Mouse (Mus musculus): ENCODE measurements around the gene Ctse. TPM values are rescaled to one million over a fixed set of nuclear protein-coding genes. Genes with fewer than 3 reads are reported as not detected.

Gene Ctse
- polyA plus RNA-seq, 1 experiment from 2014 or later, result 7.1 TPM

DNA sequence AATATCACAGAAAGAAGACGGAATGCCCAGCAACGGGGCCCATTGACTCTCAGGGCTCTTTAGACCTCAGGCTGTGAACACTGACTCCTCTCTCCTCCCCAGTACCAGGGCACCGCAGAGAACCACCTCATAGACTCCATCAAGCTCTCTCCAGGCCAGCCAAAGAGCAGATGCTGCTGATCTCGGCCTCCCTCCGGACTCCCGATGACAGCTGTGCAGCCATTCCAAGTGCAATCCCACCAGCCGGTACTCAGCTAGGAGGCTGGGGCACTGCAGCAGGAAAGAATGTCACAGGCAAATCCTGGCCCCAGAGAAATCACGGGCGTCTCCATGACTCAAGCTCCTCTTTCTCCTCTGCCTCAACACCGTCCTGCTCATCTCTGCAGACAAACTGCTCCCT, 73.4 kb downstream of the Ctse start:
- 83% methylated on average over 10 of the region's 10 CpGs for WGBS

DNA sequence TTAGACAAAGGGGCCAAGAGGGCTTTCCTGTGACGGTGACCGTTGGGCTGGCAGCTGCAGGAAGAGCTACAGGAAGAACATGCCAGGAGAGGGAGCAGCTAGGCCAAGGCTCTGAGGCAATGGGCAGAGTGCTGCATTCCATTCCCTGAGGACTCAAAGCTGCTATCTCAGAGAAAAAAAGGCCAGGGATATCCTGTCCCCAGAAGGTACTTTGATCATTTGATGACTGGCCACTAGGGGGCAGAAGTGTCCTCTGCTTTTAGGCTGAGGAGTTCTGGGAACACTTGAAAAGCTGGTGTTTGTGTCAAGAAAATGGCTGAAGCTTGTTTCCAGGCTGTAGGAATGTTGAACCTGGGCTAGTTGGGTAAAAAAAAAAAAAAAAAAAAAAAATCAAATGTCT, 74.3 kb downstream of the Ctse start:
- Histone ChIP-seq H3K4me1 (no peaks in the 10 kb centered on the region; the same call in 1 of the 2 replicates), H3K4me3 (replicated peaks) (no peak overlapping the region), H3K9ac (no peak overlapping the region), H3K36me3 (no peaks in the 10 kb centered on the region), H3K27ac (no peak overlapping the region), H3K27me3 (0 out of 2 replicates have a peak, but pooled peaks cover 3% of the 10 kb centered on the region), H3K4me2 (no peak overlapping the region), H3K9me3 (replicated peaks) (no peaks in the 10 kb centered on the region)
- 31% methylated on average over 2 of the region's 2 CpGs for WGBS
- peak; percentile 55 for ATAC-seq (replicated peaks; ENCODE audit: low FRiP score)

More for the DNA sequence above, 73.4 kb downstream of the Ctse start:
- Histone ChIP-seq H3K27ac (no peak overlapping the region), H3K4me2 (no peak overlapping the region), H3K4me1 (no peaks in the 10 kb centered on the region; the same call in 1 of the 2 replicates), H3K4me3 (replicated peaks) (no peak overlapping the region), H3K9ac (no peak overlapping the region), H3K36me3 (no peaks in the 10 kb centered on the region), H3K27me3 (0 out of 2 replicates have a peak, but pooled peaks cover 3% of the 10 kb centered on the region), H3K9me3 (replicated peaks) (no peaks in the 10 kb centered on the region)
- no peak for ATAC-seq (replicated peaks; ENCODE audit: low FRiP score)

DNA sequence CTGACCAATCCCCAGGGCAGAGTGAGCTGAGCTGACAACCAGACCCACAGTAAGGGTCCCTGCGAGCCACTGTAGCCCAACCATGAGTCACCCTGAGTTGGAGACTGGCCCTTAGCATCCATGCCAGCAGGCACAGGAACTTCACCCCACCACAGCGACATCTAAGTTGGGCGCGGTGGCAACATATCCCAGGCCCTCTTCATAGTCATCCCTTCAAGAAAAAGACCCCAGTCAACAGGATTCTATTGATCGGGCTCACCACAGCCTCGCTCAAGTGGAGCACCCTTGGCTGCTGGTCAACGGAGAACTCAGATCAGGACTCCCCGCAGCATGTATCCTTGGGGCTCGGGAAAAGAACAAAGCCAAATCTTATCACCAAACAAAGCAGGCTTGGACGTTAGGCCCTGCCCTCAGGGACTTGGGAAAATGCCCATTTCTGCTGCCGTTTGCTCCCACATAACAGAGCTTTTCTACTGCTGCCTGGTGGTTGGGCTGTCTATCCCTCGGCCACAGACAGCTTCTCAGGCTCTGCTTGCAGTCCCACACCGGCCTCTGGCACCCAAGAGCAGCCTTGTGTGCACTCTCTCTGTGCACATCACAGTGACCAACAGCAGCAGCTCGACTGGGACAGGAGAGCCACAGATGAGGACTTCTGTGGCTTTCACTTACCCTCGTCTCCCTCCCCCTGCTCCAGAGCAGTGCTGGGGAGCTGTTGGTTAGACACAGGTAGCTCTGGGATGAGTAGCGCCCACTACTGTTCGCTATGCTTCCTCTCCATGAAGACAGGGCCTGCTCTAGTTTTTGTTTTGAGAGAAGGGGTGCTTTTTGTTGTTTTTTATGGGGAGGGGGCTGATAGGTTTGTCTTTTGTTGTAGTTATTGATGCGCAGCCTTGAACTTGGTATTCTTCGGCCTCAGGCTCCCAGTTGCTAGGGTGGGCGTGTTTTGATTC, 76.6 kb downstream of the Ctse start:
- no peaks in the 10 kb centered on the region for H3K36me3 ChIP-seq
- ATAC-seq (replicated peaks; ENCODE audit: low FRiP score), result 0 out of 2 replicates have a peak, but pooled peaks have one; percentile 21
- no peaks in the 10 kb centered on the region; the same call in 1 of the 2 replicates for H3K4me1 ChIP-seq
- no peak overlapping the region for H3K9ac ChIP-seq
- 71% methylated on average over 20 of the region's 20 CpGs for WGBS
- no peak overlapping the region for H3K4me2 ChIP-seq
- H3K27ac ChIP-seq, result no peak overlapping the region
- H3K4me3 ChIP-seq (replicated peaks), result no peak overlapping the region
- H3K27me3 ChIP-seq, result 0 out of 2 replicates have a peak, but pooled peaks cover 3% of the 10 kb centered on the region
- H3K9me3 ChIP-seq (replicated peaks), result no peaks in the 10 kb centered on the region

DNA sequence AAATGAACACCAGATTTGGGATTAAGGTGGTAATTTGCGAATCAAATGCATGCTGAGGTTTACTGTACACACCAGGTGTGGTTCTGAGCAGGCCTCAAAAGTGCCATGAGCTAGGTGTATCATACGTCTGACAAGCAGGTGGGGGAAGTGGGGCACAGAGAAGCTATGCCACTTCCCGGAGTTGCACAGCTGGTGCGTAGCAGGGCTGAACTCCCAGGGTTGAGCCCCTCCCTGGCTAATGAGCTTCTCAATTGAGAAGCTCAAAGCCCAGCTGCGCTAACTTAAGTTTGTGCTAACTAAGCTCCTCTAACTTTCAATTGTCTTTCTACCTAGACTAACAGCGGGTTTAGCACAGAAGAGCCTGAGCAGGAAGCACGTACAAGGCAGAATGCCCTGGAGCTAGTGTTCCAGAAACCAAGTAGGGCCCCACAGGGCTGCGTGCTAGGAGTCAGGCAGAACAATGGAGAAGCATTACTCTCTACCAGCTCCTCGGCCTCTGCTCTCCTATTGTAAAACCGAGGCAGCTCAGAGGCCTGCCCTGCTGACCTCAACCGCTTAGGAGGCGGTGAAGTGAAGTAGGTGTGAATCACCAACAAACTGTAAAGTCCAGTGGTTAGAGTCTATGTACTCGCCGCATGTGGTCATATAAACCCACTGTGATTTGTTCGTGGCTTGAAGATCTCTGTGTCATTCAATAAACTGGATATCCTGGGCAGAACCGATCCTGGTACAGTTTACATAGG, 81.0 kb downstream of the Ctse start:
- no peak overlapping the region for H3K4me2 ChIP-seq

DNA sequence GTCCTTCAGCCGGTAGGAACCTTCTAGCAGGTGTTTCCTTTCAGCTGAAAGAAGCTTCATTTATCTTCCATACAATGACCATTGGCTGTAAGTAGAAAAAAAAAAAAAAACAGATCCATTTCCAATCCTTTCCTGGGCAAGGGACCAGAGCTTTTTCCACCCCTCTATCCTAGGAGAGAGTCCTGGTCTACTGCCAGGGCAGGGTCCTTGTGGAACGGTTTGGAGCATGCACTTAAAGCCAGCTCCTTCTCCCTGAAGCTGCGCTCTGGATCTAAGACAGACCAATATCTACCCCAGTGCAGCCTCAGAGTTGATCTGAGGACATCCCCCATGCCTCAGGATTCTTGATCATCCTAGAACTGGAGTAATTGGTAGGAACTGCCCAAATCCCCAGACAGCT, 83.9 kb downstream of the Ctse start:
- no peaks in the 10 kb centered on the region for H3K27me3 ChIP-seq
- H3K36me3 ChIP-seq, result no peaks in the 10 kb centered on the region
- no peak overlapping the region for H3K27ac ChIP-seq
- WGBS, result 68% methylated on average over 3 of the region's 3 CpGs
- no peak overlapping the region for H3K4me2 ChIP-seq
- no peak overlapping the region for H3K9ac ChIP-seq
- ATAC-seq (replicated peaks; ENCODE audit: low FRiP score), result no peak
- H3K4me1 ChIP-seq, result no peaks in the 10 kb centered on the region
- H3K9me3 ChIP-seq (replicated peaks), result no peaks in the 10 kb centered on the region
- H3K4me3 ChIP-seq (replicated peaks), result no peak overlapping the region

More for the DNA sequence above, 81.0 kb downstream of the Ctse start:
- WGBS, result 62% methylated on average over 16 of the region's 16 CpGs
- ATAC-seq (replicated peaks; ENCODE audit: low FRiP score), result no peak
- H3K36me3 ChIP-seq, result no peaks in the 10 kb centered on the region
- no peak overlapping the region for H3K27ac ChIP-seq
- no peak overlapping the region for H3K4me3 ChIP-seq (replicated peaks)
- H3K9me3 ChIP-seq (replicated peaks), result no peaks in the 10 kb centered on the region
- H3K9ac ChIP-seq, result no peak overlapping the region
- no peaks in the 10 kb centered on the region for H3K27me3 ChIP-seq
- H3K4me1 ChIP-seq, result no peaks in the 10 kb centered on the region; the same call in 1 of the 2 replicates

- H3K27me3 ChIP-seq, result no peaks in the 10 kb centered on the region
- no peak for ATAC-seq (replicated peaks; ENCODE audit: low FRiP score)
These were observed 85.4 kb downstream of the Ctse start for GRCm38 (mm10) chr1:131723549-131723948.

More at GRCm38 (mm10) chr1:131723549-131723948, 85.4 kb downstream of the Ctse start:
- Histone ChIP-seq H3K9me3 (replicated peaks) (no peaks in the 10 kb centered on the region), H3K4me3 (replicated peaks) (no peak overlapping the region), H3K36me3 (no peaks in the 10 kb centered on the region), H3K9ac (no peak overlapping the region), H3K4me1 (no peaks in the 10 kb centered on the region), H3K27ac (no peak overlapping the region), H3K4me2 (no peak overlapping the region)
- 76% methylated on average over 4 of the region's 4 CpGs for WGBS

Other genes with a start within 250 kb of the Ctse start
- 13.5 and 14.4 TPM in 2 replicates for gene Srgap2, start 111.0 kb upstream of the Ctse start, polyA plus RNA-seq (2015; fragmentation: Nextera tagmentation; extraction: Ambion mirVana)
- 2.7 and 3.1 TPM in 2 replicates for gene Fam72a, start 110.4 kb upstream of the Ctse start, polyA plus RNA-seq (2015; fragmentation: Nextera tagmentation; extraction: Ambion mirVana)
- not detected in 2 replicates for gene Avpr1b, start 39.1 kb upstream of the Ctse start, polyA plus RNA-seq (2015; fragmentation: Nextera tagmentation; extraction: Ambion mirVana)
- gene Rab7b, start 50.4 kb downstream of the Ctse start, polyA plus RNA-seq (2015; fragmentation: Nextera tagmentation; extraction: Ambion mirVana), result 2.4 and 2.6 TPM in 2 replicates
- gene Slc26a9, start 105.7 kb downstream of the Ctse start, polyA plus RNA-seq (2015; fragmentation: Nextera tagmentation; extraction: Ambion mirVana), result 0.13 and 0.35 TPM in 2 replicates
- gene Pm20d1, start 159.1 kb downstream of the Ctse start, polyA plus RNA-seq (2015; fragmentation: Nextera tagmentation; extraction: Ambion mirVana), result 2.1 and 2.3 TPM in 2 replicates
- 12.7 and 15.5 TPM in 2 replicates for gene Slc41a1, start 189.2 kb downstream of the Ctse start, polyA plus RNA-seq (2015; fragmentation: Nextera tagmentation; extraction: Ambion mirVana)
- gene Rab29, start 228.9 kb downstream of the Ctse start, polyA plus RNA-seq (2015; fragmentation: Nextera tagmentation; extraction: Ambion mirVana), result 18.3 and 18.7 TPM in 2 replicates

Data from kidney, embryonic 15.5 days (tissue).